Mouse (Mus musculus) liver, embryonic 16.5 days (tissue): ENCODE results near the gene Sdhc. TPM values are rescaled to one million over a fixed set of nuclear protein-coding genes. Genes with fewer than 3 reads are reported as not detected.

Source experiments
- ATAC-seq: fragments of 200-750 bp; cut with Nextera tagmentation; 2 replicates; pipeline ENCODE4 v1.8.0; 2017; ENCODE audit warnings: low read depth, mild to moderate bottlenecking, moderate number of reproducible peaks, moderate library complexity
- H3K27ac ChIP-seq: fragments of 300-500 bp; sonication (generic); 2 replicates; pipeline ENCODE4 v1.5.1; 2014; ENCODE audit warnings: mild to moderate bottlenecking, low read length
- H3K27me3 ChIP-seq: fragments of 300-500 bp; sonication (generic); 2 replicates; pipeline ENCODE4 v1.6.1; 2014; ENCODE audit warnings: low read depth, low read length, mixed read lengths; ENCODE audit not compliant: control insufficient read depth, insufficient read depth
- H3K36me3 ChIP-seq: fragments of 300-500 bp; sonication (generic); 2 replicates; pipeline ENCODE4 v1.6.1; 2014; ENCODE audit warnings: mild to moderate bottlenecking; ENCODE audit not compliant: control insufficient read depth, insufficient read depth
- H3K4me1 ChIP-seq: fragments of 300-500 bp; sonication (generic); 2 replicates; pipeline ENCODE4 v1.6.1; 2014; ENCODE audit warnings: low read depth, low read length, mixed read lengths; ENCODE audit not compliant: control insufficient read depth
- H3K4me2 ChIP-seq: fragments of 300-500 bp; sonication (generic); 2 replicates; pipeline ENCODE4 v1.6.1; 2014; ENCODE audit warnings: low read depth, low read length, mixed read lengths
- H3K4me3 ChIP-seq: fragments of 300-500 bp; sonication (generic); 2 replicates; pipeline ENCODE4 v1.5.1; 2014; ENCODE audit warnings: low read depth, mild to moderate bottlenecking, low read length
- H3K9ac ChIP-seq: fragments of 300-500 bp; sonication (generic); 2 replicates; pipeline ENCODE4 v1.6.1; 2014; ENCODE audit warnings: low read depth, low read length
- H3K9me3 ChIP-seq: fragments of 300-500 bp; sonication (generic); replicated peaks from 2 replicates; pipeline ENCODE4 v1.6.1; 2016; ENCODE audit warnings: low read length; ENCODE audit not compliant: control insufficient read depth
- WGBS: fragments of 180-500 bp; shearing (Covaris S2); extraction: QIAGEN DNeasy Blood & Tissue Kit; methylation state at CpG from one replicate; pipeline ENCODE4 v1.1.7; 2014; ENCODE audit not compliant: insufficient replicate concordance; 5-methylcytosine and 5-hydroxymethylcytosine counted together
- polyA plus RNA-seq: library from polyadenylated mRNA; unstranded; fragments of >200 nt; fragmentation: Nextera tagmentation; extraction: Ambion mirVana; gene quantifications from 2 replicates; pipeline ENCODE4 v1.2.1, GENCODE M21; 2015

The Sdhc gene
- polyA plus RNA-seq, 1 experiment from 2014 or later, result 164 TPM

- no peak for ATAC-seq
- no peak overlapping the region for H3K9ac ChIP-seq
- 59% methylated on average over 14 of the region's 14 CpGs for WGBS
- H3K4me2 ChIP-seq, result no peak overlapping the region
- H3K9me3 ChIP-seq, result no peaks in the 10 kb centered on the region
- H3K4me3 ChIP-seq, result no peak overlapping the region
- no peak overlapping the region for H3K27ac ChIP-seq
- no peaks in the 10 kb centered on the region for H3K4me1 ChIP-seq
- peaks cover 26% of the 10 kb centered on the region for H3K27me3 ChIP-seq
- no peaks in the 10 kb centered on the region for H3K36me3 ChIP-seq
Observed at GRCm38 (mm10) chr1:171189476-171190114, 39.2 kb upstream of the Sdhc start.

- Histone ChIP-seq H3K27ac (no peak overlapping the region), H3K4me1 (no peaks in the 10 kb centered on the region), H3K9me3 (no peaks in the 10 kb centered on the region), H3K36me3 (no peaks in the 10 kb centered on the region), H3K9ac (no peak overlapping the region), H3K4me3 (no peak overlapping the region), H3K4me2 (no peak overlapping the region), H3K27me3 (peaks cover 21% of the 10 kb centered on the region)
- WGBS, result 42% methylated on average over 8 of the region's 8 CpGs
- ATAC-seq, result no peak
Observed at GRCm38 (mm10) chr1:171189046-171189445, 38.6 kb upstream of the Sdhc start.

GRCm38 (mm10) chr1:171187851-171188700 lies 37.7 kb upstream of the Sdhc start:
- Histone ChIP-seq H3K4me2 (no peak overlapping the region), H3K27me3 (peaks cover 11% of the 10 kb centered on the region), H3K9me3 (no peaks in the 10 kb centered on the region), H3K4me1 (no peaks in the 10 kb centered on the region), H3K36me3 (no peaks in the 10 kb centered on the region), H3K27ac (no peak overlapping the region), H3K9ac (no peak overlapping the region), H3K4me3 (no peak overlapping the region)
- 31% methylated on average over 13 of the region's 13 CpGs for WGBS
- ATAC-seq, result no peak

- H3K36me3 ChIP-seq, result no peaks in the 10 kb centered on the region
- no peak overlapping the region for H3K4me2 ChIP-seq
- no peak overlapping the region for H3K9ac ChIP-seq
- no peak overlapping the region for H3K4me3 ChIP-seq
- no peaks in the 10 kb centered on the region for H3K9me3 ChIP-seq
- no peaks in the 10 kb centered on the region for H3K27me3 ChIP-seq
- H3K4me1 ChIP-seq, result no peaks in the 10 kb centered on the region
- WGBS, result 71% methylated on average over 8 of the region's 8 CpGs
- no peak overlapping the region for H3K27ac ChIP-seq
- ATAC-seq, result no peak
Observed at GRCm38 (mm10) chr1:171185655-171186054, 35.3 kb upstream of the Sdhc start.

- Histone ChIP-seq H3K9me3 (no peaks in the 10 kb centered on the region), H3K4me2 (no peak overlapping the region), H3K4me1 (no peaks in the 10 kb centered on the region), H3K36me3 (no peaks in the 10 kb centered on the region), H3K27me3 (no peaks in the 10 kb centered on the region), H3K9ac (no peak overlapping the region), H3K4me3 (no peak overlapping the region), H3K27ac (no peak overlapping the region)
- ATAC-seq, result no peak
- 20% methylated on average over 7 of the region's 7 CpGs for WGBS
Observed at GRCm38 (mm10) chr1:171184314-171184713, 33.9 kb upstream of the Sdhc start.

- Histone ChIP-seq H3K27me3 (no peaks in the 10 kb centered on the region), H3K4me1 (no peaks in the 10 kb centered on the region), H3K9me3 (no peaks in the 10 kb centered on the region), H3K36me3 (no peaks in the 10 kb centered on the region), H3K27ac (no peak overlapping the region), H3K4me3 (no peak overlapping the region), H3K9ac (no peak overlapping the region), H3K4me2 (no peak overlapping the region)
- WGBS, result 29% methylated on average over 3 of the region's 3 CpGs
- ATAC-seq, result no peak
Observed at GRCm38 (mm10) chr1:171183620-171184019, 33.2 kb upstream of the Sdhc start.

- Histone ChIP-seq H3K36me3 (no peaks in the 10 kb centered on the region), H3K27ac (no peak overlapping the region), H3K9me3 (no peaks in the 10 kb centered on the region), H3K4me1 (no peaks in the 10 kb centered on the region), H3K27me3 (no peaks in the 10 kb centered on the region), H3K9ac (no peak overlapping the region), H3K4me3 (no peak overlapping the region), H3K4me2 (no peak overlapping the region)
- 71% methylated on average over 3 of the region's 3 CpGs for WGBS
- no peak for ATAC-seq
Observed at GRCm38 (mm10) chr1:171183025-171183424, 32.6 kb upstream of the Sdhc start.

- H3K27ac ChIP-seq, result no peak overlapping the region
- no peaks in the 10 kb centered on the region for H3K4me1 ChIP-seq
- no peak overlapping the region for H3K4me3 ChIP-seq
- no peak for ATAC-seq
- H3K27me3 ChIP-seq, result no peaks in the 10 kb centered on the region
- H3K9me3 ChIP-seq, result no peaks in the 10 kb centered on the region
- H3K4me2 ChIP-seq, result no peak overlapping the region
- 66% methylated on average over 5 of the region's 5 CpGs for WGBS
- H3K9ac ChIP-seq, result no peak overlapping the region
- no peaks in the 10 kb centered on the region for H3K36me3 ChIP-seq
Observed at GRCm38 (mm10) chr1:171179487-171180171, 29.2 kb upstream of the Sdhc start.

- H3K4me3 ChIP-seq, result no peak overlapping the region
- 80% methylated on average over 8 of the region's 8 CpGs for WGBS
Observed at GRCm38 (mm10) chr1:171172779-171173178, 22.4 kb upstream of the Sdhc start.

More at GRCm38 (mm10) chr1:171172779-171173178, 22.4 kb upstream of the Sdhc start:
- Histone ChIP-seq H3K9me3 (no peaks in the 10 kb centered on the region), H3K36me3 (no peaks in the 10 kb centered on the region), H3K9ac (no peak overlapping the region), H3K4me2 (no peak overlapping the region), H3K27ac (no peak overlapping the region), H3K4me1 (no peaks in the 10 kb centered on the region), H3K27me3 (no peaks in the 10 kb centered on the region)
- ATAC-seq, result no peak
